Mouse (Mus musculus) frontal cortex, adult (tissue): ENCODE measurements around the gene Btnl9.
A peak's percentile ranks its signal among the peaks of the same experiment; 100 is the strongest.
"Not testable (repeated sequence)": the region's sequence is repeated elsewhere in the genome, so short reads cannot be mapped to it uniquely, and the experiment has no call there.

ENCODE experiments used
- ATAC-seq: cut with Nextera tagmentation; 2 replicates; pipeline ENCODE4 v1.9.2; 2017; ENCODE audit warnings: mild to moderate bottlenecking, moderate library complexity, mixed read lengths; ENCODE audit not compliant: low TSS enrichment

The Btnl9 gene

GRCm38 (mm10) chr11:49186955-49187488 lies at the start of gene Btnl9:
Btnl9 (minus strand) TSS chr11:49187159.
- ATAC-seq: no peak

GRCm38 (mm10) chr11:49235459-49236207 lies 48.7 kb upstream of the Btnl9 start:
- no peak for ATAC-seq

- peak; percentile 94 for ATAC-seq
Observed at GRCm38 (mm10) chr11:49232781-49233180, 45.8 kb upstream of the Btnl9 start.

- no peak for ATAC-seq
Observed at GRCm38 (mm10) chr11:49224455-49224854, 37.5 kb upstream of the Btnl9 start.

GRCm38 (mm10) chr11:49219271-49219670 lies 32.3 kb upstream of the Btnl9 start:
- no peak for ATAC-seq

GRCm38 (mm10) chr11:49213505-49213904 lies 26.5 kb upstream of the Btnl9 start:
- no peak for ATAC-seq

GRCm38 (mm10) chr11:49212577-49212976 lies 25.6 kb upstream of the Btnl9 start:
- ATAC-seq: 0 out of 2 replicates have a peak, but pooled peaks have one; percentile 4

- ATAC-seq: no peak
Observed at GRCm38 (mm10) chr11:49207495-49207894, 20.5 kb upstream of the Btnl9 start.

GRCm38 (mm10) chr11:49205080-49205590 lies 18.2 kb upstream of the Btnl9 start:
- no peak for ATAC-seq

GRCm38 (mm10) chr11:49203771-49204497 lies 17.0 kb upstream of the Btnl9 start:
- peak; percentile 66 for ATAC-seq

- peak; percentile 93 for ATAC-seq
Observed at GRCm38 (mm10) chr11:49203129-49203768, 16.3 kb upstream of the Btnl9 start, which contains the start of gene Zfp62. Zfp62 (plus strand) TSS chr11:49203292.

- ATAC-seq: peak; percentile 15; the same call in 1 of the 2 replicates
Observed at GRCm38 (mm10) chr11:49202523-49203061, 15.6 kb upstream of the Btnl9 start.

- ATAC-seq: no peak
Observed at GRCm38 (mm10) chr11:49202071-49202470, 15.1 kb upstream of the Btnl9 start.

- ATAC-seq: no peak
Observed at GRCm38 (mm10) chr11:49201142-49201541, 14.2 kb upstream of the Btnl9 start.

- ATAC-seq: no peak
Observed at GRCm38 (mm10) chr11:49200666-49201065, 13.7 kb upstream of the Btnl9 start.

- no peak for ATAC-seq
Observed at GRCm38 (mm10) chr11:49195819-49196322, 8.9 kb upstream of the Btnl9 start.

GRCm38 (mm10) chr11:49194771-49195170 lies 7.8 kb upstream of the Btnl9 start:
- not testable (repeated sequence) for ATAC-seq

- ATAC-seq: peak; percentile 58
Observed at GRCm38 (mm10) chr11:49191083-49191482, 4.1 kb upstream of the Btnl9 start.

GRCm38 (mm10) chr11:49189737-49190136 lies 2.8 kb upstream of the Btnl9 start:
- ATAC-seq: peak; percentile 53; the same call in 1 of the 2 replicates

GRCm38 (mm10) chr11:49187701-49188100 lies 742 bp upstream of the Btnl9 start:
- ATAC-seq: no peak

- no peak for ATAC-seq
Observed at GRCm38 (mm10) chr11:49186452-49186851, 507 bp downstream of the Btnl9 start.
